Mouse (Mus musculus) brain, embryonic 14.5 days (tissue): Measurements from ENCODE around the gene Snx17. TPM values are rescaled to one million over a fixed set of nuclear protein-coding genes. Genes with fewer than 3 reads are reported as not detected.
"Not testable (repeated sequence)": the region's sequence is repeated elsewhere in the genome, so short reads cannot be mapped to it uniquely, and the experiment has no call there.

Experiments
- DNase-seq: peaks from one replicate; pipeline ENCODE4 v3.0.0-alpha.2; 2011; ENCODE audit warnings: low read depth
- CTCF ChIP-seq: fragments of 200-500 bp; IDR thresholded peaks from 2 replicates; pipeline ENCODE4 v1.5.1; 2012; ENCODE audit warnings: inconsistent platforms, mild to moderate bottlenecking, moderate library complexity, borderline replicate concordance; ENCODE audit not compliant: insufficient read depth, insufficient read length; ENCODE audit errors: extremely low read depth
- POLR2A ChIP-seq: fragments of 200-500 bp; IDR thresholded peaks from 2 replicates; pipeline ENCODE4 v1.6.1; 2012; ENCODE audit warnings: mild to moderate bottlenecking, inconsistent platforms, borderline replicate concordance; ENCODE audit not compliant: poor library complexity, insufficient read depth, insufficient read length, severe bottlenecking; ENCODE audit errors: extremely low read depth
- polyA plus RNA-seq: library from polyadenylated mRNA; depleted of rRNA; stranded (reverse); fragments of >200 nt; gene quantifications from 2 replicates; pipeline ENCODE4 v1.2.3, GENCODE M21; 2012

Gene Snx17
- polyA plus RNA-seq, 1 experiment: 96.8 TPM

GRCm38 (mm10) chr5:31198170-31198569 is 5.1 kb downstream of the Snx17 start:
- TF ChIP-seq POLR2A (no peak), CTCF (no peak)
- no peak for DNase-seq

GRCm38 (mm10) chr5:31198616-31199320 is 5.7 kb downstream of the Snx17 start:
- no peak for TF ChIP-seq CTCF
- DNase-seq: no peak

- no peak for DNase-seq
- TF ChIP-seq POLR2A (no peak), CTCF (no peak)
Measured at GRCm38 (mm10) chr5:31199321-31199892, 6.4 kb downstream of the Snx17 start.

DNA sequence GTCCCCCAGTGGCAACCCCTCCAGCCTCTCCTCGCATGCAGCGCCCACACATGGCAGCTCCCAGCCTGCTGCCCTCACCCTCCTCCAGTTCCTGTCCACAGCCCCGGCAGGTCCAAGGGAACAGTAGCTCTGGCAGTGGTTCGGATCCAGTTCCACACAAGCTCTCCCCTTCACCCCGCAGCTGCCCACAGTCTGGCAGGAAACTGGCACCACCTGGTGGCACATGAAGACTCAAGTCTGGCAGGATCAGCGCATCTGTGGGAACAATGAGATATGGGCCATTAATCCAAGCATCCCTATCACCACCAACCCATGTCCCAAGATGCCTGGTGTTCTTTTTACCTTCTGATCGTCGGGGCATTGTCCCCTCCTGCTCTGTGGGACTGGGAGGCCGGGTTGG is 6.9 kb downstream of the Snx17 start:
- no peak for TF ChIP-seq POLR2A
- TF ChIP-seq CTCF: no peak
- peak; percentile 29 for DNase-seq

- peak; percentile 41 for DNase-seq
- TF ChIP-seq POLR2A: no peak
- no peak for TF ChIP-seq CTCF
Measured at GRCm38 (mm10) chr5:31200327-31200768, 7.3 kb downstream of the Snx17 start.

GRCm38 (mm10) chr5:31201042-31201741 is 8.2 kb downstream of the Snx17 start:
- no peak for DNase-seq
- no peak for TF ChIP-seq POLR2A
- TF ChIP-seq CTCF: no peak

DNA sequence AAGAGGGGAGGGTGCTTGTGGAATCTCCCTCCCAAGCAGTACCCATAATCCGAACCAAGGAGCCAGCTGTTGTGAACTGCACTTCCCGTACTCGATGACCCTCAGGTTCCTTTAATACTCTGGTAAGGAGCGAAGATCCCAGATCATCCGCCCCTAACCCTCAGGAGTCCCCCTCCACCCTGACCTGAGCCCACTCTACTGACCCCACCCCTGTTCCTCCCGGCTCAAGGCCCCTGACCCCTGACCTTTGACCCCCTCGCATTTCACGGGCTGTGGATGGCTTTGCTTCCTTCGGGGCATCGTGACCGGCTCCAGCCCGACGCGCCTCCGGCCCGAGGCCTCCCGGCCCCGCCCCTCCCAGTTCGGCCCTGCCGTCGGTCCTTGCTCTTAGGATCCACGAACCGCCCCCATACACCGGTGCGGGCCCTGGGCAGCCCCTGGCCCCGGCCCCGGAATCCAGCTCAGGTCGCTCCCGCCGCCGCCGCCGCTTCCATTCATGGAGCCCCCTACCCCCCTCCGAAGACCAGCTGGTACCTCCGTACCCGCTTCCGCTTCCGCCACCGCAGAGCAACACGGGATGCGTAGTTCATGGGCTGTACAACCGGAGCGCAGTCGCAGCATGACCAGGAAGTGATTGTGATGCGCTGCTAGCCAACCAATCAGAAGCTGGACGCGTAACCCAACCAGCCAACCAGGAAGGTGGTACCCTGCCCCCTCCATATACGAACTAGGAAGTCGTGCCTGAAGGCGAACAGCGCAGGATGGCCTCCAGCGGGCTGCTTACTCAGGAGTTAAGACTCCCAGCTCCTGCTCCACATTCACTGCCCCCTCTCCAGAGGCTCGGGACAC is 8.9 kb downstream of the Snx17 start, which contains the start of gene Zfp513:
Gene Zfp513, minus strand, starts transcription at position 562 of the 849 bp plus-strand sequence.
- peak; percentile 100 for DNase-seq
- peak; percentile 38; the same call in 1 of the 2 replicates for TF ChIP-seq POLR2A
- TF ChIP-seq CTCF: no peak

GRCm38 (mm10) chr5:31202933-31203332 is 9.9 kb downstream of the Snx17 start:
- no peak for DNase-seq
- TF ChIP-seq CTCF: no peak
- TF ChIP-seq POLR2A: no peak

DNA sequence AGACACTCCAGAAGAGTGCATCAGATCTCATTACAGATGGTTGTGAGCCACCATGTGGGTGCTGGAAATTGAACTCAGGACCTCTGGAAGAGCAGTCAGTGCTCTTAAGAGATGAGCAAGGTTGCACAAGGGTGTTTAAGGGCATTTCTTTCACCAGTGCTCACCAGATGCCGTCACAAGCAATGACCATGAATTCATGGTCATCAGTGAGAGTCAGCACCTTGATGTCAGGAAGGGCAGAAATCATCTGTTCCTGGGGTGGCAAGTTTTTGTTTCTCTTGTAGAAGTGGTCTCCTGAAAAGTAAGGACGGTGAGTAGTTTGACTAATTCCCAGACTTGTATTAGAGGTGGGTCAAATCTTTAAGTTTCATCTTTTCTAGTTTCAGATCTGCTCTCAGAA is 10.8 kb downstream of the Snx17 start:
- TF ChIP-seq POLR2A (no peak), CTCF (no peak)
- DNase-seq: no peak

- no peak for DNase-seq
- TF ChIP-seq CTCF (no peak), POLR2A (no peak)
Measured at GRCm38 (mm10) chr5:31204421-31204820, 11.4 kb downstream of the Snx17 start.

DNA sequence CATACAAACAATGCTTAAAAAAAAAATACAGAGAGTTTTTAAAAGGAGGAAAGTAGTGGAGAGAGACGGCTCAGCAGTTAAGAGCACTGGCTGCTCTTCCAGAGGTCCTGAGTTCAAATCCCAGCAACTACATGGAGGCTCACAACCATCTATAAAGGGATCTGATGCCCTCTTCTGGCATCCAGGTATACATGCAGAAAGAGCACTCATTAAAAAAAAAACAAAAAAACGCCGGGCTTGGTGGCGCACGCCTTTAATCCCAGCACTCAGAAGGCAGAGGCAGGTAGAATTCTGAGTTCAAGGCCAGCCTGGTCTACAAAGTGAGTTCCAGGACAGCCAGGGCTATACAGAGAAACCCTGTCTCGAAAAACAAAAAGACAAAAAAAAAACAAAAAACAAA is 23.5 kb downstream of the Snx17 start:
- DNase-seq: not testable (repeated sequence)

- no peak for DNase-seq
- TF ChIP-seq POLR2A: no peak
- TF ChIP-seq CTCF: no peak
Measured at GRCm38 (mm10) chr5:31218294-31218693, 25.3 kb downstream of the Snx17 start.

DNA sequence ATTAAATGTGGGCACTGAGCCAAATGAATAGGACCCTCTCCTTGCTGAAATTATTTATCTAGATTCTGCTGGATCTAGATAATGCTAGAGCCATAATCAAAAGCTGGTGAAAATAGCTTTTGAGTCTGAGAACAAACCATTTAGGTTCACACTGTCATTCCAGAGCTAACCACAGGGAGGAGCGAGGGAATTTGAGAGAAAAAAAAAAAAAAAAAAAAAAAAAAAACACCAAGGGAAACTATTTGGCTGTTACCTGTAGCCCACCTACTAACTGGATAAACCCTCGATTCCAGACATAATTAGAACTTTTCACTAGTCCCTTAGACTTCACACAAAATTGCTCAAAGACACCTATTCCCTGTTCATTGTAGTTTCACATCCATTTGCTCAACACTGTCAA is 26.0 kb downstream of the Snx17 start:
- DNase-seq: peak; percentile 63
- TF ChIP-seq CTCF (no peak), POLR2A (no peak)
